Mouse (Mus musculus) megakaryocyte, embryonic 14.5 days (primary cell): ENCODE measurements around the gene Plekhg4.

ENCODE experiments used
- FLI1 ChIP-seq: IDR thresholded peaks from 2 replicates; pipeline ENCODE4 v1.6.1; 2012; ENCODE audit warnings: low read length, inconsistent platforms, mixed read lengths
- GATA1 ChIP-seq: IDR thresholded peaks from 3 replicates; pipeline ENCODE4 v1.6.1; 2012; ENCODE audit warnings: mixed read lengths, low read length, inconsistent platforms, borderline replicate concordance

- no peak; the same call in 2 of the 3 replicates for TF ChIP-seq GATA1
- no peak for TF ChIP-seq FLI1
Measured at GRCm38 (mm10) chr8:105338992-105339391, 34.1 kb upstream of the Plekhg4 start.
